Mouse (Mus musculus) ovary, postnatal 14 days (tissue): ENCODE measurements at regions not wholly inside any gene's neighbourhood (a gene's known extent, or its start where the extent isn't known, plus 50 kb on each side); places are given as distances from the start of the nearest gene placed in this dataset.
"Not testable (repeated sequence)": the region's sequence is repeated elsewhere in the genome, so short reads cannot be mapped to it uniquely, and the experiment has no call there.

Experiments
- DNase-seq: peaks from one replicate; pipeline ENCODE4 v3.0.0; 2022; ENCODE audit warnings: low spot score

DNA sequence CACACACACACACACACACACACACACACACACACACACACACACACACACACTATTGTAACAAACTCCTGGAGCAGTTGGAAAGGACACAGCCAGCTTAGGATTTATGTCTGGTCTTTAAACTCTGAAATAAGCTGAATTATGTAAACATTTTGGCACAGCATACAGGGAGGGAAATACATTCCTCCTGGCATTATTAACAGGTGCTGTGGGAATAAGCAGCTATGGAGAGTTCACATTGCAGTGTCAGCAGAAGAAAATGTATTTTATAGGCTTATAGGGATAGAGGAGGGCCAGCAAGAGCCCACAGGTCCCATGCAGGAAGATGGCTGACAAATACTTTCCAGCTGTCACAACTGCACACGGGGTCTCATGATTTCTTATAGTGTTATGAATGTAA, 100.8 kb upstream of the Arhgap20 start:
- no peak for DNase-seq

DNA sequence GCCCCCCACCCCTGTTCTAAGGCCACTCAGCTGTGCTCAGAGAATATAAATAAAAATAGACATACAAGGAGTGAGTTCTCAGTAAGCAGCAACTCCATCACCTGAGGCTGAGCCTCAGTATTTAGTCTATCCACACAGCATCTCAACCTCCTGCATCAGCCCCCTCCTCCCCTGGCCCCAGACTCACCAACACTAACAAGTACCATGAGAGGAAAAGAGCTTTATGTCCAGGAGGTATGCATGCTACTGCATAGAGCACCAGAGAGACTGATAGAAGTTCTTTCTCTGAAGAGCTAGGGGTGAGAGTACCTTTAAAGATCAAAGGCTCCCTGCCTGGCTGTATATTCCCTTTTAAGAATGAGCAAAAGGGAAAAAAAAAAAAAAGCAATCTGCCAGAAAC, 100.3 kb upstream of the Arhgap20 start:
- no peak for DNase-seq

DNA sequence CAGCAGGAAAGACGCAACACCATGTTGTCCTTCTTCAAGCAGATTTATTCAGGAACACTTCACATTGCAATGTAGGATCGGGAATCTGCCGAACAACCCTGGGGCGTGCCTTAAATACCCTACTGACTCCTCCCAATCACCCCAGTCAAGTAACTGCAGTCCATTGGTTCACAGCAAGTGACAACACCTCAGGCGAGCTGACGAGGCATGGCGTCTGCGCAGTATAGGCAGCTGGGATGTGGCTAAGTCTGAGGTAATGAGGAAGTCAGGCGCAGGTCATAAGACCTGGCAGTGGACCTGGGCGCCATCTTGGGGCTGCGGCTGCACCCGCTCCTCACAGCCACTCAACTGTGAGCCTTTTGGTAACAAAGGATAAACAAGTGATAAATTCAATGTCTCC, 96.2 kb upstream of the Arhgap20 start:
- not testable (repeated sequence) for DNase-seq

DNA sequence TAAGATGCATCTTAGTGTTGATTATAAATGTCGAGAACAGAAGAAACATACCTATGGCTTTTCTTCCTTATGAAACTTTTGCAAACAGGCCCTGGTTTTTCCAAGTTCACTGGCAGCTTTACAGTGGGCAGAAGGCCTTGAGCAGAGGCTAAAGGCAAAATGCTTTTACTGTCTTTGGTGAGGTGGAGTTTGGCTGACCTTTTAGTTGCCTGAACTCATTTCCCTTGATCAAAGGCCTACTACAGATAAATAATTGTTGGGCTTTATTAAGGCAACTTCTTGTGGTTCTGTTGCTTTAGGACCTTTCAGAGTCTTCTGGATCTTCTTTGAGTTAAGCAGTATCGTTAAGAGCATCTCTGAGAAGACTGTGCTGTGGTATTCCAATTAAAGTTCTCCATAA, 94.6 kb upstream of the Arhgap20 start:
- no peak for DNase-seq

DNA sequence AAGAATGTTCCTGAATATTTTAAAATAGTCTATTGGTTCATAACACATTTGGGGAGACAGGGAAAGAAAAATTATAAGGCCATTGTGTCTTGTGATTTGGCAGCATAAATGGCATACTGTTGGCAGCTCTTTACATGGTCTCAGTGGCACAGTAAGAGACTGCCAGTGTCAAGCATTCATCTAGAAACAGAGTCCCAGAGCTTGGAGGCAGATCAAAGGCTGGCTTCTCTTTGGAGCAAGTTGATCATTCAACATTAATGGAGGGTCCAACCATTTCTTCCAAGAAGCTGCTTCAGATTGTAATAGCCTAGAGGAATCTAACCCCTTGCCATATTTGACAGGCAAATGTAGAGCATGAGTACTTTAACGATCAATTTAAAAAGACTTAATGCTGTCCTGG, 78.6 kb upstream of the Arhgap20 start:
- DNase-seq, result no peak

DNA sequence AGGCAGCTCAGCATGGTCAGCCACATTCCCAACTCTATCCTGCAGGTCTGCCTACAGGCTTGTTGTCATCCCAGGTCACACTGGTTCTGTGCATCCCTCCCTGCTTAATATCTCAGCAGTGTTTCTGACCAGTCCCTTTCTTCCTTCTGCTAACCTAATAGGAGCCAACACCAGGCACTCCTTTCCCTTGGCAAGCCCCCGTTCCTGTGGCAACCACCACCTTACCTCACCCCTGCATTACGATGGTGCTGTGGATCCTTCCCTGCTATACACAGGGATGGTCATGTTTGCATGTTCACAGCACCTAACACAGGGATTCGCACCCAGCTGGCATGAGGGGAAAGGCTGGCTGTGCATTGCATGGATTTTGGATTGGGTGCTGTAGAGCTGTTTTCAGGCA, 50.8 kb upstream of the Arhgap20 start:
- no peak for DNase-seq
